Mouse (Mus musculus): ENCODE measurements around the gene Fam83g.

GRCm38 (mm10) chr11:61669492-61670490 is 14.1 kb upstream of the Fam83g start:
- TF ChIP-seq TBP (conservative IDR thresholded peaks at IDR 0.05; ENCODE audit: low read depth, low read length) (no peak), CTCF (conservative IDR thresholded peaks at IDR 0.05 in 1 of 2, IDR thresholded peaks at IDR 0.05 in 1 of 2; ENCODE audit: low read depth in 2 of 2, low read length in 2 of 2) (no peak), ZMIZ1 (IDR thresholded peaks at IDR 0.05; ENCODE audit: low read depth, low read length) (0 out of 2 replicates have a peak, but pooled peaks have one; percentile 10), ELF1 (IDR thresholded peaks at IDR 0.05; ENCODE audit: low read depth, low read length) (peak; percentile 25; the same call in 1 of the 2 replicates), MAX (IDR thresholded peaks at IDR 0.05; ENCODE audit: low read length) (peak; percentile 62), RAD21 (IDR thresholded peaks at IDR 0.05; ENCODE audit: low read depth, low read length) (no peak; the same call in 1 of the 2 replicates), MEF2A (IDR thresholded peaks at IDR 0.05; ENCODE audit: borderline replicate concordance, low read depth, low read length) (0 out of 2 replicates have a peak, but pooled peaks have one; percentile 46), POLR2AphosphoS2 (IDR thresholded peaks at IDR 0.05; ENCODE audit: low read depth, low read length) (no peak; the same call in none of the 2 replicates), POLR2A (IDR thresholded peaks at IDR 0.05; ENCODE audit: low read depth, low read length) (no peak; the same call in 1 of the 2 replicates), SIN3A (IDR thresholded peaks at IDR 0.05; ENCODE audit: low read length) (no peak), SMC3 (IDR thresholded peaks at IDR 0.05; ENCODE audit: low read depth, low read length) (no peak; the same call in 1 of the 2 replicates)

Measured in CH12.LX (cell line).